Mouse (Mus musculus): ENCODE measurements around the gene Cacna1c. TPM values are rescaled to one million over a fixed set of nuclear protein-coding genes. Genes with fewer than 3 reads are reported as not detected.
A peak's percentile ranks its signal among the peaks of the same experiment; 100 is the strongest.

Cacna1c gene
- total RNA-seq, 2 experiments from 2014 or later = 0.09 TPM; not detected in 1

- no peak for ATAC-seq (replicated peaks; ENCODE audit: low FRiP score, poor library complexity, severe bottlenecking)
Measured at GRCm38 (mm10) chr6:119106726-119107125, 89.5 kb downstream of the Cacna1c start.

GRCm38 (mm10) chr6:119105651-119106595 is 90.3 kb downstream of the Cacna1c start:
- no peak for ATAC-seq (replicated peaks; ENCODE audit: low FRiP score, poor library complexity, severe bottlenecking)

- ATAC-seq (replicated peaks; ENCODE audit: low FRiP score, poor library complexity, severe bottlenecking) = peak; percentile 79
Measured at GRCm38 (mm10) chr6:119104246-119104645, 92.0 kb downstream of the Cacna1c start.

DNA sequence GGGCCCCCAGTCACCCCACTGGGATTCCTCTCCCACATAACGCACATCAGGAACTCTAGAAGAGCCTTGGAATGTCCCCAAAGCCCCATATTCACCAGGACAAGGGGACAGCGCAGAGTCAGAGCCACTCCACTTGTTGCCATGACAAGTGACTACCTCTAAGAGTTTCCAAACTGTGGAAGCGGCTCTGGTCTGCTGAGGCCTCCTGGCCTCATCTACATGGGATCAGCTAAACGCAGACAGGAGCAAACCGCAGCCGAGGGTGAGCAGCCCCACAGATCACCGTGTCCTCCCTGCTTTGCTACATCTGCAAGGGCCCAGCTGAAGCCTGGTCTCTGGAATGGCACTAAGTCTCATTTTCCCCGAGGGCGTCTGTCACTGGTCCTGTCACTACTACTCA is 93.3 kb downstream of the Cacna1c start:
- no peak for ATAC-seq (replicated peaks; ENCODE audit: low FRiP score, poor library complexity, severe bottlenecking)

- no peak for ATAC-seq (replicated peaks; ENCODE audit: low FRiP score, poor library complexity, severe bottlenecking)
Measured at GRCm38 (mm10) chr6:119099333-119099732, 96.9 kb downstream of the Cacna1c start.

DNA sequence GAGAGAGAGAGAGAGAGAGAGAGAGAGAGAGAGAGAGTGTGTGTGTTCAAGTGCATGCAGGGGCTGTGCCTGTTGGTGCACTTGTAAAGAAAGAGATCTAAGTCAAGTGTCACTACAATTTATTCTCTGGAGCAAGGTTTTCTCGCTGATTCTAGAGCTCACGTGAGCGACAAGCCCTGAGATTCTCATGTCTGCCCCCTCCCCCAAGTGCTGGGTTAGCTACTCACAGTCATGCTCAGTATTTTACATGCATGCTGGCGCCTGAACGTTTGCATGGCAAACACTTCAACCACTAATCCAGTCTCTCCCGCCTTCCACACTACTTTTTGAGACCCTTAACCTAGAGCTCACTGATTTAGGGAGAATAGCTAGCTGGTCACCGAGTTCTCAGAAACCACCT is 99.7 kb downstream of the Cacna1c start:
- ATAC-seq (replicated peaks; ENCODE audit: low FRiP score, poor library complexity, severe bottlenecking) = no peak

DNA sequence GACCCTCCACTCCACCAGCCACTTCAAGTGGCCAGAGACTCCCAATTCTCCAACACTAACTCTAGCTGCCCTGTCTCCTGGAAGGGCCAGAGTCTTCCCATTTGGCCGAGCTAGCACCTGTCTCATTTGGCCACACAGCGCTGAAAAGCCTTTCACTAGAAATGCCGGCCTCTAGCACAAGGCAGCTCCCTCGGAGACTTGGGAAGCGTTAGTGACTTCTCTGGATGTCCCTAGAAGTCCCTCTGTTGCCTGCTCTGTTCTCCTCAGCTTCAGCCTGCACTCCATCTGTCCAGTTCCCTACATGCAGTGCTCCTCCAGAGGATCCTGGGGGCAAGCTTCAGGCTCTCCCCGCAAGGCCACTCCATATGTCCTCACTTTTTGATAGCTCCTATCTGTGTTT is 101.1 kb downstream of the Cacna1c start:
- ATAC-seq (replicated peaks; ENCODE audit: low FRiP score, poor library complexity, severe bottlenecking) = no peak

GRCm38 (mm10) chr6:119089173-119089572 is 107.0 kb downstream of the Cacna1c start:
- ATAC-seq (replicated peaks; ENCODE audit: low FRiP score, poor library complexity, severe bottlenecking) = no peak

DNA sequence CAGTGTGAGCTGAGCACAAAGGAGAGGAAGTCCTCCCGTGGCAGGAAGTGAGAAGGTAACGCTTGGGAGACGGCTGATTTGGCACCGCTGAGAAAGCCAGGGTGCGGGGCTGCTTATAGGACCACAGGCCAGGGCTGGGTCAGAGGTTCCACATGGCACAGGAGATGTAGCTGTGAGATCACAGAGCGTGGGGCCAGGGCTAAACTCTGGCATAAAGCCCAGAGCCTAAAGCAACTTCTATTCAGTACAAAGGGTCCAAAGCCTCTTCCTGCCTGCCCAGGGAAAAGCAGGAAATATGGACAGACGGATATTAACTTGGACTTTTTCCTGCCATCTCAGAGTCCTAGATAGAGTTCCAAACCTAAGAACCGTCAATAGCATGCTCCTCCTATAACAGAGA is 107.8 kb downstream of the Cacna1c start:
- no peak for ATAC-seq (replicated peaks; ENCODE audit: low FRiP score, poor library complexity, severe bottlenecking)

- ATAC-seq (replicated peaks; ENCODE audit: low FRiP score, poor library complexity, severe bottlenecking) = no peak
Measured at GRCm38 (mm10) chr6:119087919-119088318, 108.3 kb downstream of the Cacna1c start.

DNA sequence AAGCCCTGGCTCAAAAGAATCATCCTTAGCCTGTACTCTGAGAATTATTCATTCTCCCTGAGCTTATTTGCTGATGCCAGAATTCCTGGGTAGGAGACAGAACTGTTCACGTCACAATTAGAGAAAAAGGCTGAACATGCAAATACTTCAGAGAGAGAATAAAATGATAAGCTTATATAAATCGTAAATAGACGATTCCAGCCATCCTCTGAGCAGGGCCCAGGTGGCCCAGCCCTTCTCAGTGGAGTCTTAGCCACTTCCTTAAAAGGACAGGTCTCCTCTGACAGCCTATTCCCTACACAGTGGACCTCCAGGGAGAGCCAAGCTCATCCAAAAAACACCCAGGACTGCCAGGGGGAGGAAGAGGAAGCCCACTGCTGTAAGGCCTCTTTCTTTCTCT is 110.4 kb downstream of the Cacna1c start:
- no peak for ATAC-seq (replicated peaks; ENCODE audit: low FRiP score, poor library complexity, severe bottlenecking)

GRCm38 (mm10) chr6:119084532-119084931 is 111.7 kb downstream of the Cacna1c start:
- no peak for ATAC-seq (replicated peaks; ENCODE audit: low FRiP score, poor library complexity, severe bottlenecking)

DNA sequence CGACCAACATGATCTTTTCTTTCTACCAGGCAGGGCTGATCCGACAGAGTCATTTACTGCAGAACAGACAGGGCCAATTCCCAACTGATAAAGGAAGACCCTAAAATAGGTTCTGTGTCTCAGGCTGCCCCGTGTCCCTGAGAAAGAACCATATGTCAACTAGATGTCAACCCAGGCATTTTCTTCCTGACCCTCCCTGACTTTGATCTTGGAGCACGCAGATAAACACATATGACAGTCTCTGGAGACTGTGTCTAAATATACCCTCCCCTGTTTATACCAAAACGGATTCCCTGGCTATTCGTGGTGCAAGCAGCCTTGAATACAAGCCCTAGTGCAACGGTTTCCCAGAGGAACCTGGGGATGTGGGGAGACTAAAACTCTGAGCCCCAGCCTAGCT is 112.7 kb downstream of the Cacna1c start:
- no peak for ATAC-seq (replicated peaks; ENCODE audit: low FRiP score, poor library complexity, severe bottlenecking)

DNA sequence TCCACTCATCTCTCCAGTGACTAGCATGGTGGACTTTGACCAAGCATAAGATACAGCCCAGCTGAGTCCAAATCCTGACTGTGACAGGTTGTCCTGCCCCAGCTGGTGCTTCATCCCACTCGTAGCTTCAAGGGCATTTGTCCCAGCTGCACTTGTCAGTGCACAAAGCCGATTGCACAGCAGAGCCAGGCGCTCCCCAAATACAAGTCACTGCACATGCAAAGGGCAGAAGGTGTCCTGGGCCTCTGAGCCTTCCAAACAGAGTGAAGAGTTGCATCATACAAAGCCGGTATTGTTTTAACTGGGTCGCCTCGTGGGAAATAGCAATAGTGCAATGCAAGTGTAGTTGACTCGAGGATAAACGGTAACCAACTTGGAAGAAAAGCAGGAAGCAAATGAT is 113.6 kb downstream of the Cacna1c start:
- ATAC-seq (replicated peaks; ENCODE audit: low FRiP score, poor library complexity, severe bottlenecking) = no peak

- ATAC-seq (replicated peaks; ENCODE audit: low FRiP score, poor library complexity, severe bottlenecking) = no peak
Measured at GRCm38 (mm10) chr6:119081650-119082049, 114.6 kb downstream of the Cacna1c start.

DNA sequence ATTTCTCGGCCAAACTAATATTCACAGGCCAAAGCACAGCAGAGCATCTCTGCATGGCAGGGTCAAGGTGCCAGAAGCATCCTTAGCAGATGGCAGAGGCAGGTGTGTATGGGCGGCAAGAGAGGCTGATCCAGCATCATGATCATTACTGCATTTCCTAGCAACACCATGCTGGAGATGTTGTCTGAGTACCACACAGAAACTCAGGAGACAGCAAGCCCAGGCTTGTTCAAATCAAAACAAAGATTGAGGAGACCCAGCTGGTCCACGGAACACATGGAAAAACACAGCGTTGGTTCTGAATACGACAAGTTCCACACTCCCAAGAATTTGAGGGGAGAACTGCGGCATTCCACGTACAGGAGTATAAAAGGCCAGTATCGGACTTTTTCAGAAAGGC is 116.6 kb downstream of the Cacna1c start:
- no peak for ATAC-seq (replicated peaks; ENCODE audit: low FRiP score, poor library complexity, severe bottlenecking)

DNA sequence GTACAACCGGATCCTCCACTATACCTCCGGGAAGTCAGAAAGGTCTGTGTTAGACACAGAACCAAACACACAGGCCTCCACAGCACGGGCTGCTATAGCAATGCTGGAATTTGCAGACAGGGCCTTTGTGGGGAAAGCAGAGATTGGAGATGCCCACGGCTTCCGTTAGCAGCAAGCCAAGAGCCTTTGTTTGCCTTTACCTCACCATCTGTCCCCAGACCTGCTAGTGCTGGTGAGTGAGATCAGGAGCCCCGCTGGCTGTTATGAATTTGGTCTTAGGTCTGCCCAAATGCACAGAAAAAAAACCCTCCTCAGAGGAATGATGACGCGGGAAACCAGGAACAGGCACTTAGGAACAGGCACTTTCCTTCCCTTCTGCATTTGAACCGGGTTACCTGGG is 117.3 kb downstream of the Cacna1c start:
- no peak for ATAC-seq (replicated peaks; ENCODE audit: low FRiP score, poor library complexity, severe bottlenecking)

DNA sequence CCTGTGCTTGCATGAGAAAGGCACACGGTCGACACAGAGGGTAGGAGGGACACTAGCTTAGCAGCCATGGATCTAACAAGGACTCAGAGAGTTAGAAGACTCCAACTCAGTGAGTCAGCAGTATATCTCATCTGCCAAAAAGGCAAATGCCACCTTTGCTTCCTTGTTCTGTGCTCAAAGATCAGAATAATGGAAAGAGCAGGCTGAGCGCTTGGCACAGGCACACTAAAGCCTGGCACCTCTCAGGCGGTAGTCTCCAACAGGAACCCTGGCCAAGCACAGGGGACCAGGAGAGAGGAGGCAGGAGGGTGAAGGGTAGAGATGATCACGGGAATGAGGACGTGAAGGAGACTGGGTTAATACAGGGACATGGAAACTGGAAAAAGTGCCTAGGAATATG is 119.0 kb downstream of the Cacna1c start:
- ATAC-seq (replicated peaks; ENCODE audit: low FRiP score, poor library complexity, severe bottlenecking) = no peak

DNA sequence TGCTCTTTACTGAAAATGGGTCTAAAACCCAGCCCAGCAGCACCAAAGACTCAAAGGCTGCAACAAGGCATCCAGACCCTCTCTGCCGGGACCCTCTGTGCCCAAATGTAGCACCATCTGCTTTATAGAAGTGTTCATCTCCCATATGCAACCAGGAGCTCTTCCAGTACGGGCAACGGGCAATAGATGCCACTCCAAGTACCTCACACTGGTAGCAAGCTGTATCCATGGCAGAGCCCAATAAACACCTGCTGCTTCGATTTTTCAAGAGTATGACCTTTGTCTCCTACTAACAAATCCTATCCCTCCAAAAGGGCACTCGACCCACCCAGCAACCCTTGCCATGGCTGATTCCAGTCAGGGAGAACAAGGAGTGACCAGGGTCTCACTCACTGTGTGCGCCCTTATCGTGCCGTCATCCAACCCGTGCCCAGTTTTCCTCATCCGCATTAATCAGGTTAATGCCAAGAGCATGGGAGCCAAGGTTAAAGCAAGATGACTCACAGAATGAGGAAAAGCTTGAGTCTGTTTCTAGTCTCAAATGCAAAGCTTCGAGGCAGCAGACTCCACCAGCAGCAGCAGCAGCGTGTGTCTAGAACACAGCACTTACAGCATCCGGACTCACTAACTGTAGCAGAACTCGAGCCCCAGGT is 122.7 kb downstream of the Cacna1c start:
- no peak for ATAC-seq (replicated peaks; ENCODE audit: low FRiP score, poor library complexity, severe bottlenecking)

GRCm38 (mm10) chr6:119072772-119073171 is 123.4 kb downstream of the Cacna1c start:
- ATAC-seq (replicated peaks; ENCODE audit: low FRiP score, poor library complexity, severe bottlenecking) = no peak

- ATAC-seq (replicated peaks; ENCODE audit: low FRiP score, poor library complexity, severe bottlenecking) = no peak
Measured at GRCm38 (mm10) chr6:119070771-119071170, 125.4 kb downstream of the Cacna1c start.
